Mouse (Mus musculus): Measurements from ENCODE around the gene Cd81.

GRCm38 (mm10) chr7:143070506-143071070 is 18.0 kb downstream of the Cd81 start:
- TF ChIP-seq CTCF (IDR thresholded peaks at IDR 0.05; ENCODE audit: borderline replicate concordance, extremely low read depth, insufficient read depth, insufficient read length) (no peak), POLR2A (IDR thresholded peaks at IDR 0.05; ENCODE audit: borderline replicate concordance, extremely low read depth, insufficient read depth, insufficient read length, poor library complexity, severe bottlenecking) (no peak)

Data from brain, embryonic 14.5 days (tissue).